Mouse (Mus musculus) heart, embryonic 16.5 days (tissue): ENCODE measurements around the gene Kif2c. TPM values are rescaled to one million over a fixed set of nuclear protein-coding genes. Genes with fewer than 3 reads are reported as not detected.
A peak's percentile ranks its signal among the peaks of the same experiment; 100 is the strongest.
"Not testable (repeated sequence)": the region's sequence is repeated elsewhere in the genome, so short reads cannot be mapped to it uniquely, and the experiment has no call there.

ENCODE experiments used
- ATAC-seq: fragments of 200-750 bp; cut with Nextera tagmentation; replicated peaks from 2 replicates; pipeline ENCODE4 v1.8.0; 2017; ENCODE audit warnings: moderate number of reproducible peaks; ENCODE audit not compliant: insufficient read depth, low FRiP score; ENCODE audit errors: extremely low read depth
- H3K27ac ChIP-seq: fragments of 300-500 bp; sonication (generic); 2 replicates; pipeline ENCODE4 v1.5.1; 2014; ENCODE audit warnings: mild to moderate bottlenecking, low read length, control low read depth, moderate library complexity
- H3K27me3 ChIP-seq: fragments of 300-500 bp; sonication (generic); 2 replicates; pipeline ENCODE4 v1.6.1; 2014; ENCODE audit warnings: low read length, mixed read lengths; ENCODE audit not compliant: control insufficient read depth, insufficient read depth
- H3K36me3 ChIP-seq: fragments of 300-500 bp; sonication (generic); 2 replicates; pipeline ENCODE4 v1.6.1; 2014; ENCODE audit not compliant: control insufficient read depth, insufficient read depth
- H3K4me1 ChIP-seq: fragments of 300-500 bp; sonication (generic); 2 replicates; pipeline ENCODE4 v1.6.1; 2014; ENCODE audit warnings: low read length, mixed read lengths; ENCODE audit not compliant: control insufficient read depth, insufficient read depth
- H3K4me2 ChIP-seq: fragments of 300-500 bp; sonication (generic); 2 replicates; pipeline ENCODE4 v1.6.1; 2014; ENCODE audit warnings: low read depth, mild to moderate bottlenecking, control low read depth, low read length
- H3K4me3 ChIP-seq: fragments of 300-500 bp; sonication (generic); 2 replicates; pipeline ENCODE4 v1.5.1; 2014; ENCODE audit warnings: mild to moderate bottlenecking, control low read depth, low read length
- H3K9ac ChIP-seq: fragments of 300-500 bp; sonication (generic); 2 replicates; pipeline ENCODE4 v1.6.1; 2014; ENCODE audit warnings: low read length, control low read depth
- H3K9me3 ChIP-seq: fragments of 300-500 bp; sonication (generic); replicated peaks from 2 replicates; pipeline ENCODE4 v1.6.1; 2016; ENCODE audit warnings: low read length; ENCODE audit not compliant: control insufficient read depth
- WGBS: fragments of 180-500 bp; shearing (Covaris S2); extraction: QIAGEN DNeasy Blood & Tissue Kit; methylation state at CpG from one replicate; pipeline ENCODE4 v1.1.7; 2014; 5-methylcytosine and 5-hydroxymethylcytosine counted together
- polyA plus RNA-seq: library from polyadenylated mRNA; unstranded; fragments of >200 nt; fragmentation: Nextera tagmentation; extraction: Ambion mirVana; gene quantifications from 2 replicates; pipeline ENCODE4 v1.2.1, GENCODE M21; 2015

Kif2c gene
- polyA plus RNA-seq, 1 experiment from 2014 or later: 36.5 TPM

GRCm38 (mm10) chr4:117190660-117191059 is 8.2 kb upstream of the Kif2c start:
- Histone ChIP-seq H3K9ac (peak overlapping the region; percentile 23), H3K27me3 (no peaks in the 10 kb centered on the region), H3K4me2 (no peak overlapping the region), H3K27ac (peak overlapping the region; percentile 86), H3K36me3 (no peaks in the 10 kb centered on the region), H3K4me1 (no peaks in the 10 kb centered on the region), H3K4me3 (no peak overlapping the region), H3K9me3 (no peaks in the 10 kb centered on the region)
- 69% methylated on average over 7 of the region's 7 CpGs for WGBS
- no peak for ATAC-seq

GRCm38 (mm10) chr4:117189856-117190543 is 7.6 kb upstream of the Kif2c start:
- WGBS: 1% methylated on average over 9 of the region's 9 CpGs
- H3K36me3 ChIP-seq: no peaks in the 10 kb centered on the region
- H3K4me3 ChIP-seq: peak overlapping the region; percentile 55
- H3K4me2 ChIP-seq: peak overlapping the region; percentile 64
- H3K27ac ChIP-seq: peak overlapping the region; percentile 86
- peak; percentile 82 for ATAC-seq
- peak overlapping the region; percentile 73 for H3K9ac ChIP-seq
- no peaks in the 10 kb centered on the region for H3K9me3 ChIP-seq
- H3K27me3 ChIP-seq: no peaks in the 10 kb centered on the region
- no peaks in the 10 kb centered on the region for H3K4me1 ChIP-seq

- WGBS: 1% methylated on average over 16 of the region's 16 CpGs
Observed at GRCm38 (mm10) chr4:117189382-117189855, 7.0 kb upstream of the Kif2c start.

GRCm38 (mm10) chr4:117188969-117189368 is 6.5 kb upstream of the Kif2c start:
- no peak for ATAC-seq
- Histone ChIP-seq H3K27me3 (no peaks in the 10 kb centered on the region), H3K4me2 (peak overlapping the region; percentile 64), H3K9ac (peak overlapping the region; percentile 73), H3K9me3 (no peaks in the 10 kb centered on the region), H3K36me3 (no peaks in the 10 kb centered on the region), H3K4me1 (no peaks in the 10 kb centered on the region), H3K27ac (peak overlapping the region; percentile 86), H3K4me3 (peak overlapping the region; percentile 55)
- WGBS: 48% methylated on average over 3 of the region's 3 CpGs

More at GRCm38 (mm10) chr4:117189382-117189855, 7.0 kb upstream of the Kif2c start:
- H3K9me3 ChIP-seq: no peaks in the 10 kb centered on the region
- no peaks in the 10 kb centered on the region for H3K4me1 ChIP-seq
- H3K9ac ChIP-seq: peak overlapping the region; percentile 73
- H3K4me3 ChIP-seq: peak overlapping the region; percentile 55
- H3K36me3 ChIP-seq: no peaks in the 10 kb centered on the region
- ATAC-seq: peak; percentile 61; the same call in 1 of the 2 replicates
- no peaks in the 10 kb centered on the region for H3K27me3 ChIP-seq
- H3K4me2 ChIP-seq: peak overlapping the region; percentile 64
- H3K27ac ChIP-seq: peak overlapping the region; percentile 86

GRCm38 (mm10) chr4:117182759-117183096 is 289 bp upstream of the Kif2c start:
- H3K9me3 ChIP-seq, H3K4me1 ChIP-seq, H3K27me3 ChIP-seq: not testable (repeated sequence)
- peak overlapping the region; percentile 52; the same call in 1 of the 2 replicates for H3K27ac ChIP-seq
- H3K4me3 ChIP-seq: peak overlapping the region; percentile 84
- H3K9ac ChIP-seq: peak overlapping the region; percentile 73
- peaks cover 17% of the 10 kb centered on the region for H3K36me3 ChIP-seq
- ATAC-seq: peak; percentile 26
- 11% methylated on average over 9 of the region's 9 CpGs for WGBS
- H3K4me2 ChIP-seq: peak overlapping the region; percentile 92

- H3K27me3 ChIP-seq: no peaks in the 10 kb centered on the region
- WGBS: 84% methylated on average over 5 of the region's 5 CpGs
- H3K4me1 ChIP-seq: no peaks in the 10 kb centered on the region
- no peak overlapping the region for H3K27ac ChIP-seq
- no peak for ATAC-seq
- peaks cover 59% of the 10 kb centered on the region for H3K36me3 ChIP-seq
- H3K9ac ChIP-seq: no peak overlapping the region
- no peaks in the 10 kb centered on the region for H3K9me3 ChIP-seq
- H3K4me2 ChIP-seq: no peak overlapping the region
- no peak overlapping the region for H3K4me3 ChIP-seq
Observed at GRCm38 (mm10) chr4:117169936-117170335, 12.5 kb downstream of the Kif2c start.

GRCm38 (mm10) chr4:117161183-117161582 is 21.3 kb downstream of the Kif2c start:
- no peaks in the 10 kb centered on the region for H3K9me3 ChIP-seq
- H3K4me1 ChIP-seq: no peaks in the 10 kb centered on the region
- H3K9ac ChIP-seq: no peak overlapping the region
- H3K4me3 ChIP-seq: no peak overlapping the region
- H3K27ac ChIP-seq: no peak overlapping the region
- 78% methylated on average over 4 of the region's 4 CpGs for WGBS
- no peak overlapping the region for H3K4me2 ChIP-seq
- peaks cover 42% of the 10 kb centered on the region for H3K36me3 ChIP-seq
- no peaks in the 10 kb centered on the region for H3K27me3 ChIP-seq
- ATAC-seq: no peak

GRCm38 (mm10) chr4:117159666-117160065 is 22.8 kb downstream of the Kif2c start:
- 81% methylated on average over 10 of the region's 10 CpGs for WGBS
- Histone ChIP-seq H3K36me3 (peaks cover 33% of the 10 kb centered on the region), H3K27me3 (no peaks in the 10 kb centered on the region)

GRCm38 (mm10) chr4:117156372-117156771 is 26.1 kb downstream of the Kif2c start:
- H3K36me3 ChIP-seq: peaks cover 36% of the 10 kb centered on the region
- no peaks in the 10 kb centered on the region for H3K9me3 ChIP-seq
- H3K9ac ChIP-seq: peak overlapping the region; percentile 69
- peaks cover 24% of the 10 kb centered on the region for H3K4me1 ChIP-seq
- H3K27me3 ChIP-seq: no peaks in the 10 kb centered on the region
- H3K27ac ChIP-seq: peak overlapping the region; percentile 91
- 30% methylated on average over 6 of the region's 6 CpGs for WGBS
- H3K4me3 ChIP-seq: peak overlapping the region; percentile 81
- H3K4me2 ChIP-seq: peak overlapping the region; percentile 54
- ATAC-seq: no peak

More at GRCm38 (mm10) chr4:117159666-117160065, 22.8 kb downstream of the Kif2c start:
- Histone ChIP-seq H3K4me1 (peaks cover 3% of the 10 kb centered on the region), H3K9ac (no peak overlapping the region), H3K4me2 (no peak overlapping the region), H3K27ac (no peak overlapping the region), H3K4me3 (no peak overlapping the region), H3K9me3 (no peaks in the 10 kb centered on the region)
- no peak for ATAC-seq
